Mouse (Mus musculus) kidney, postnatal 10 days (tissue): ENCODE results near the gene Oosp2.

Source experiments
- DNase-seq: peaks from one replicate; pipeline ENCODE4 v3.0.0; 2021; ENCODE audit warnings: mixed read lengths

Oosp2 gene

DNA sequence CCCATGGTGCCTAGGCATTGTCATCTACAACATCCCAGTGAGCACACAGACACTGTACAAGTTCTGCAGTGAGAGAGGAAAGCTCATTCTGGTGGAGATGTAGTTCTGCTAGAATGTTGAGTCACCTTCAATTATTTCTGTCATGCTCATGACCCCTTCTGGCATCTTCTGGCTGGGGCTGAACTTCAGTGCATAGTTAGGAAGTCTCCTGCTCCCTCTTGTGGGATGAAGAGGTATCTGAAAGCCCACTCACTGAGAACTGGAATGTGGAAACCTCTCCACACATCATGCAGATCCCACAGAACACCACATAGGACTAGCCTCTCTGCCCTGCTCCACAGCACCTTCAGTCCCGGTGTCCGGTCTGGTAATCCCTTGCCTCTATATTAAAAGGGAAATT, 58.3 kb downstream of the Oosp2 start:
- peak; percentile 27 for DNase-seq

DNA sequence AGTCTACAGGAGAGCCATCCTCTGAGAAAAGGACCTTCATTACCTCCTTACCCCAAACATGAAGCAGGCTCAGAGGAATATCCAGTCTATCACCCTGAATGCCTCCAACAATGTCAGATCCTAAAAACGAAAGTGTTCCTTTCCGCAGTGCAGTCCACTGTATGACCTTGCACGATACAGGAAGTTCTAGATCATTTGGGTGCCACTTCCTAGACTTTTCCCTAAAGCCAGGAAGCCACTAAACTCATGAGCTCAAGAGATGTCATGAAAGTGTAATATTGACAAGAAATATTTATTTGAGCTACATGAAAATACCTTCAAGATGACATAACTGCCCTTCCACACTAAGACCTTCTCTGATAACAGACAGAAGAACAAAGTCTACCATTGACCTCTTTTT, 59.0 kb downstream of the Oosp2 start:
- DNase-seq, result no peak
